Mouse (Mus musculus) T-cell, adult 66 days (primary cell): ENCODE data around the gene Olfr417. TPM values are rescaled to one million over a fixed set of nuclear protein-coding genes. Genes with fewer than 3 reads are reported as not detected.

ENCODE experiments used
- total RNA-seq, 2 experiments: library from RNA; stranded (reverse); gene quantifications; 3 replicates in 1 of 2; 4 replicates in 1 of 2; pipeline ENCODE4 v1.2.4; 2023

Gene Olfr417
- under 1 TPM in 1 of 2 experiments, not detected in 1; 0.61 TPM for total RNA-seq

GRCm38 (mm10) chr1:174364882-174365451 lies at the start of gene Olfr417:
Gene Olfr417 (plus strand): TSS chr1:174365122.

GRCm38 (mm10) chr1:174330218-174330617 lies 34.7 kb upstream of the Olfr417 start, which contains the start of gene Mptx1:
Gene Mptx1 (plus strand): TSS chr1:174330518.

GRCm38 (mm10) chr1:174390746-174391145 lies 25.8 kb downstream of the Olfr417 start, which contains the start of gene Olfr248:
Gene Olfr248 (plus strand): TSS chr1:174391046.

GRCm38 (mm10) chr1:174423764-174424163 lies 58.8 kb downstream of the Olfr417 start, which contains the start of gene Olfr414:
Gene Olfr414 (plus strand): TSS chr1:174424064.

Other genes starting within 250 kb of the Olfr417 start
- not detected for gene Olfr231, start 244.0 kb upstream of the Olfr417 start, total RNA-seq
- not detected for gene Olfr424, start 233.6 kb upstream of the Olfr417 start, total RNA-seq
- gene Olfr420, start 209.5 kb upstream of the Olfr417 start, total RNA-seq, result not detected
- gene Spta1, start 192.3 kb upstream of the Olfr417 start, total RNA-seq, result under 1 TPM in 1 of 2 experiments, not detected in 1; 0.12 TPM
- gene Olfr419, start 113.1 kb upstream of the Olfr417 start, total RNA-seq, result not detected
- gene Mptx1, start 34.6 kb upstream of the Olfr417 start, total RNA-seq, result not detected
- gene Olfr248, start 25.9 kb downstream of the Olfr417 start, total RNA-seq, result not detected
- gene Olfr414, start 58.9 kb downstream of the Olfr417 start, total RNA-seq, result not detected
- not detected for gene Olfr220, start 77.0 kb downstream of the Olfr417 start, total RNA-seq
- not detected for gene Fmn2, start 136.7 kb downstream of the Olfr417 start, total RNA-seq